Mouse (Mus musculus) hindbrain, embryonic 11.5 days (tissue): ENCODE measurements around the gene Ppp1r12c. TPM values are rescaled to one million over a fixed set of nuclear protein-coding genes. Genes with fewer than 3 reads are reported as not detected.
"Not testable (repeated sequence)": the region's sequence is repeated elsewhere in the genome, so short reads cannot be mapped to it uniquely, and the experiment has no call there.

Source experiments
- ATAC-seq: fragments of 200-750 bp; cut with Nextera tagmentation; 2 replicates; pipeline ENCODE4 v1.8.0; 2017; ENCODE audit warnings: mild to moderate bottlenecking, moderate TSS enrichment, moderate library complexity; ENCODE audit not compliant: low FRiP score
- DNase-seq: peaks from one replicate; pipeline ENCODE4 v3.0.0-alpha.2; 2015; ENCODE audit warnings: low spot score
- H3K27ac ChIP-seq: fragments of 300-500 bp; sonication (generic); 2 replicates; pipeline ENCODE4 v1.5.1; 2014; ENCODE audit warnings: mild to moderate bottlenecking, low read depth, low read length
- H3K27me3 ChIP-seq: fragments of 300-500 bp; sonication (generic); 2 replicates; pipeline ENCODE4 v1.6.1; 2014; ENCODE audit warnings: mild to moderate bottlenecking, low read length, moderate library complexity, mixed read lengths; ENCODE audit not compliant: control insufficient read depth, insufficient read depth
- H3K36me3 ChIP-seq: fragments of 300-500 bp; sonication (generic); 2 replicates; pipeline ENCODE4 v1.6.1; 2014; ENCODE audit warnings: mild to moderate bottlenecking, low read length, moderate library complexity, mixed read lengths; ENCODE audit not compliant: control insufficient read depth, insufficient read depth
- H3K4me1 ChIP-seq: fragments of 300-500 bp; sonication (generic); replicated peaks from 2 replicates; pipeline ENCODE4 v1.6.1; 2014; ENCODE audit warnings: low read length, mixed read lengths; ENCODE audit not compliant: control insufficient read depth, insufficient read depth
- H3K4me2 ChIP-seq: fragments of 300-500 bp; sonication (generic); replicated peaks from 2 replicates; pipeline ENCODE4 v1.6.1; 2014; ENCODE audit warnings: mild to moderate bottlenecking, low read depth, low read length
- H3K4me3 ChIP-seq: fragments of 300-500 bp; sonication (generic); 2 replicates; pipeline ENCODE4 v1.5.1; 2014; ENCODE audit warnings: low read depth, low read length
- H3K9ac ChIP-seq: fragments of 300-500 bp; sonication (generic); 2 replicates; pipeline ENCODE4 v1.6.1; 2014; ENCODE audit warnings: low read depth, low read length
- H3K9me3 ChIP-seq: fragments of 300-500 bp; sonication (generic); 2 replicates; pipeline ENCODE4 v1.6.1; 2016; ENCODE audit warnings: low read length; ENCODE audit not compliant: control insufficient read depth
- WGBS: fragments of 180-500 bp; shearing (Covaris S2); extraction: QIAGEN DNeasy Blood & Tissue Kit; methylation state at CpG from one replicate; pipeline ENCODE4 v1.1.7; 2014; 5-methylcytosine and 5-hydroxymethylcytosine counted together
- polyA plus RNA-seq: library from polyadenylated mRNA; unstranded; fragments of >200 nt; fragmentation: Nextera tagmentation; extraction: Ambion mirVana; gene quantifications from 2 replicates; pipeline ENCODE4 v1.2.1, GENCODE M21; 2014

Gene Ppp1r12c
- polyA plus RNA-seq, 1 experiment from 2014 or later = 44.0 TPM

GRCm38 (mm10) chr7:4536369-4536768 lies 34.9 kb upstream of the Ppp1r12c start:
- Histone ChIP-seq H3K4me2 (no peak overlapping the region), H3K4me1 (0 out of 2 replicates have a peak, but pooled peaks cover 2% of the 10 kb centered on the region), H3K9ac (no peak overlapping the region), H3K27me3 (no peaks in the 10 kb centered on the region), H3K36me3 (no peaks in the 10 kb centered on the region), H3K4me3 (no peak overlapping the region), H3K27ac (no peak overlapping the region), H3K9me3 (no peaks in the 10 kb centered on the region)
- 86% methylated on average over 4 of the region's 4 CpGs for WGBS
- DNase-seq (no peak), ATAC-seq (no peak)

DNA sequence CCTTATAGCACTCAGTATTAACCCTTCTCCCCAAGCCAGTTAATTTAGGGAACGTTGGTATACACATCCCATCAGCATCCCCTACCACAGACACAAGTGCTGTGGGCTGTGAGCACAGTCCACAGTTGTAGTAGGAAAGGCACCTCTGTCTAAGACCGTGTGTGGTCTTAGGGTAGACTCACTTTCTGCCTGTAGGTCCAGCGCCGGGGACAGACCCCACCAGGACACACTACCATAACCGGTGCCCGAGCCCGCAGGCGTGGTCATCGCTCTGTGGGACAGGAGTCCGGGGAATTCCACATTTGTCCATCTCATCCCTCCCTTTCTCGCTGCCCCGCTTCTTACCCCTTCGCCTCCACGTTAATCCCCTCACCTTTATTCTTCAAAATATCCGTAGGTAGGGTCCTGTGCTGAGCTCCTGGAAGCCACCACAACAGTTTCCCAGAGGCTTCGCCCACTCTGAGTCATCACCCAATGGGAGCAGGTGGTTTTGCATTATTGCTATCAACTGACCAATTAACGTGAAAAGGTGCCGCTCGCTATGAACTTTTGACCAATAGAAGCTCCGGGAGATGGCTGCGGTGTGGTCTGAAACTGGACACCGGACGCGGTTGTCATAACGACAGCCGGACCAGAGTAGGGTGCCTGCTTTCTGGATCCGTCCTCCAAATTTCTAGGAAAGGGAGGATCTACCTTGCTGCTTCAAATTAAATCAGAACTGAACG lies 30.7 kb upstream of the Ppp1r12c start, which contains the start of gene Dnaaf3:
TSS of gene Dnaaf3 (minus strand) at position 449 of the 725 bp plus-strand sequence.
- Histone ChIP-seq H3K9me3 (no peaks in the 10 kb centered on the region), H3K27me3 (peaks cover 3% of the 10 kb centered on the region), H3K4me3 (peak within 1 kb of the TSS; percentile 13), H3K36me3 (no peaks in the 10 kb centered on the region), H3K9ac (no peak within 1 kb of the TSS), H3K4me2 (peak within 1 kb of the TSS; percentile 27), H3K27ac (no peak within 1 kb of the TSS), H3K4me1 (0 out of 2 replicates have a peak, but pooled peaks cover 2% of the 10 kb centered on the region)
- ATAC-seq (peak; percentile 92), DNase-seq (peak; percentile 83)
- WGBS = 3% methylated on average over 28 of the region's 28 CpGs

- not testable (repeated sequence) for ATAC-seq, H3K27me3 ChIP-seq, H3K36me3 ChIP-seq, H3K9ac ChIP-seq, H3K4me3 ChIP-seq, H3K4me2 ChIP-seq, H3K4me1 ChIP-seq, H3K27ac ChIP-seq, DNase-seq, H3K9me3 ChIP-seq
- 48% methylated on average over 7 of the region's 8 CpGs for WGBS
These were observed 28.7 kb upstream of the Ppp1r12c start for GRCm38 (mm10) chr7:4530166-4530565.

DNA sequence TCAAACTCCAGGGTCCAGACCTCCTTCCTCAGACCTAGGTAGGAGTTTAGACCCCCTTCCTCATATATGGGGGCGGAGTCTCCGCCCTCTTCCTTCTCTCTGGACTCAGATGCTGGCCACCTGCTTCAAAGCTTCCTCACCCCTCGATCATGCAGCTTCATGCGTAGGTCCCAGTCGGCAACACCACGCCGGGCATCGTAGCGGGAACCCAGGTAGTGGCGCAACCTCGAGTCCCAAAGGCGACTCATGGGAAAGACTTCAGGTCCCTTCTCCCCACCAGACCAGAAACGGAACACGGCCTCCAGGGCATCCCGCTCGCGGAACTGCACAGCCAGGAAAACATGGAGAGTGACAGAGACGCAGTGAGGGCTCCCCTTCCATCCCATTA lies 25.8 kb upstream of the Ppp1r12c start:
- Histone ChIP-seq H3K27me3 (peaks cover 3% of the 10 kb centered on the region), H3K4me2 (no peak overlapping the region), H3K27ac (no peak overlapping the region), H3K36me3 (no peaks in the 10 kb centered on the region), H3K4me3 (no peak overlapping the region), H3K4me1 (0 out of 2 replicates have a peak, but pooled peaks cover 2% of the 10 kb centered on the region), H3K9me3 (no peaks in the 10 kb centered on the region), H3K9ac (no peak overlapping the region)
- DNase-seq (peak; percentile 16), ATAC-seq (0 out of 2 replicates have a peak, but pooled peaks have one; percentile 4)
- 56% methylated on average over 18 of the region's 18 CpGs for WGBS

DNA sequence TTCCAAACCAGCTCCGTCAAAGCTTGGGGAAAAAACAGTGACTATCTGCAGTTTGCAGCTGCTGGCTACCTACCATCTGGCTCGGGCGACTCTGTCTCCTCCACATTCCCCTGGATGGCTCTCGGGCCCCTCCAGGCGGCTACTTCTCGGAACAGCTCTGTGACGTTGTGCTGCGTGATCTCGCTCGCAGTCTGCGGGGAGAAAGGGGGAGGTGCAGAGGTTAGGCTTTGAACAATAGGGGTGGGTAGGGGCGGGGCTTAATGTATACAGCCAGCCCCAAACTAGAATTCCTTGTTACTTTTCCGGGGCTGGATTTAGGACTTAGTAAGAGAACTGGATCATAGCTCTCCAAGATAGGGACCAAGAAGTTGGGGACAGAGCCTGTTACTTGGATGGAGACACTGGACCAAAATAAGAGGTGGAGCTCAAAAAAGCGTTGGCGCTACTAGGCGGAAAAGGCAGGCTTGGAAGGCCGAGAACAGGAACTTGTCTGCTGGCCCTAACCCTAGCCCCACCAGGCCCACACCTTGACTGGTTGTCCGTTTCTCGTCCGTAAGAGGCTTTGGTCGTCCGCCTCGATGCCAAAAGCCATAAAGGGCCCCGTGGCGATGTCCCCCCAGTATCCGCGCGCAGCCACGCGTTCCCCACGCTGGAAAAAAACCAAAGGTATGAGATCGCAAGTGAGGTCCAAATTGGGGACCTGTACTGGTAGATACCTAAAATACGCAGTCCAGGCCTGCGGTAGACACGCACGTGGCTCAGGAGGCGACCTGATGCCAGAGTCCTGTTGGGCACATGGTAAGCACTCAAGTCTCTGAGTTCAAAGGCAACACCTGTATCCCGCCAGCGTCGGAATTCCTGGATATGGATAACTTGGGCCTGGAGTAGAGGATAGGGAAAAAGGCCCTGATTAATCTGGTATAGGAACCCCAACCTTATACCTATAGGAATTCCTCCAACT lies 25.1 kb upstream of the Ppp1r12c start:
- Histone ChIP-seq H3K27me3 (peaks cover 3% of the 10 kb centered on the region), H3K4me2 (peak overlapping the region; percentile 47), H3K36me3 (no peaks in the 10 kb centered on the region), H3K4me1 (no peaks in the 10 kb centered on the region), H3K9ac (peak overlapping the region; percentile 46), H3K27ac (no peak overlapping the region), H3K9me3 (no peaks in the 10 kb centered on the region), H3K4me3 (peak overlapping the region; percentile 25)
- ATAC-seq (peak; percentile 94), DNase-seq (peak; percentile 93)
- WGBS = 19% methylated on average over 40 of the region's 40 CpGs

GRCm38 (mm10) chr7:4524212-4524922 lies 22.9 kb upstream of the Ppp1r12c start, which contains the start of gene Tnni3:
Gene Tnni3, minus strand, starts transcription at chr7:4524229.
- H3K4me3 ChIP-seq, H3K27ac ChIP-seq, H3K27me3 ChIP-seq, H3K9ac ChIP-seq, H3K4me1 ChIP-seq, H3K36me3 ChIP-seq, H3K4me2 ChIP-seq, H3K9me3 ChIP-seq: not testable (repeated sequence)
- WGBS = 72% methylated on average over 15 of the region's 15 CpGs
- ATAC-seq = 0 out of 2 replicates have a peak, but pooled peaks have one; percentile 22
- peak; percentile 83 for DNase-seq

- DNase-seq (no peak), ATAC-seq (no peak)
- H3K4me1 ChIP-seq = no peaks in the 10 kb centered on the region; the same call in 1 of the 2 replicates
- H3K4me3 ChIP-seq = no peak overlapping the region
- H3K9me3 ChIP-seq = no peaks in the 10 kb centered on the region
- no peak overlapping the region for H3K9ac ChIP-seq
- H3K4me2 ChIP-seq = no peak overlapping the region
- H3K27ac ChIP-seq = no peak overlapping the region
- H3K36me3 ChIP-seq = no peaks in the 10 kb centered on the region
- peaks cover 5% of the 10 kb centered on the region for H3K27me3 ChIP-seq
- 91% methylated on average over 33 of the region's 33 CpGs for WGBS
These were observed 22.0 kb upstream of the Ppp1r12c start for GRCm38 (mm10) chr7:4523205-4524130.
